Mouse (Mus musculus) spleen, adult 2 months (tissue): ENCODE results near the gene 2210016F16Rik. TPM values are rescaled to one million over a fixed set of nuclear protein-coding genes. Genes with fewer than 3 reads are reported as not detected.
"Not testable (repeated sequence)": the region's sequence is repeated elsewhere in the genome, so short reads cannot be mapped to it uniquely, and the experiment has no call there.

Experiments used
- DNase-seq, 2 experiments: peaks; one replicate each; pipeline versions ENCODE4 v3.0.0 to v3.0.0-alpha.2; 2012 to 2021; ENCODE audit warnings: low spot score in 2 of 2, low read depth in 1 of 2
- H3K27ac ChIP-seq: fragments of 200-500 bp; 2 replicates; pipeline ENCODE4 v1.5.1; 2012; ENCODE audit warnings: low read length, inconsistent platforms; ENCODE audit not compliant: insufficient read depth
- H3K27me3 ChIP-seq: fragments of 200-500 bp; 2 replicates; pipeline ENCODE4 v1.6.1; 2012; ENCODE audit warnings: mild to moderate bottlenecking, moderate library complexity, low read length, inconsistent platforms; ENCODE audit not compliant: control insufficient read depth, insufficient read depth
- H3K36me3 ChIP-seq: fragments of 200-500 bp; 2 replicates; pipeline ENCODE4 v1.6.1; 2012; ENCODE audit warnings: mild to moderate bottlenecking, low read length, inconsistent platforms; ENCODE audit not compliant: control insufficient read depth, insufficient read depth
- H3K4me1 ChIP-seq: fragments of 200-500 bp; 2 replicates; pipeline ENCODE4 v1.6.1; 2011; ENCODE audit warnings: inconsistent platforms; ENCODE audit not compliant: control insufficient read depth, insufficient read depth, insufficient read length
- H3K4me3 ChIP-seq: fragments of 200-500 bp; 2 replicates; pipeline ENCODE4 v1.5.1; 2011; ENCODE audit warnings: mild to moderate bottlenecking, inconsistent platforms; ENCODE audit not compliant: insufficient read depth, insufficient read length; ENCODE audit errors: extremely low read depth
- CTCF ChIP-seq: fragments of 200-500 bp; IDR thresholded peaks from 2 replicates; pipeline ENCODE4 v1.5.1; 2011; ENCODE audit warnings: mild to moderate bottlenecking, inconsistent platforms; ENCODE audit not compliant: insufficient read depth, insufficient read length, insufficient replicate concordance; ENCODE audit errors: extremely low read depth
- POLR2A ChIP-seq: fragments of 200-500 bp; IDR thresholded peaks from 2 replicates; pipeline ENCODE4 v1.6.1; 2011; ENCODE audit warnings: low read depth, low read length, inconsistent platforms
- WGBS: fragments of 180-500 bp; shearing (Covaris S2); methylation state at CpG from one replicate; pipeline ENCODE4 v1.1.7; 2018; 5-methylcytosine and 5-hydroxymethylcytosine counted together
- polyA plus RNA-seq: library from polyadenylated mRNA; depleted of rRNA; stranded (reverse); fragments of >200 nt; gene quantifications from 2 replicates; pipeline ENCODE4 v1.2.3, GENCODE M21; 2012

The 2210016F16Rik gene
- polyA plus RNA-seq, 1 experiment, result 14.4 TPM

- Histone ChIP-seq H3K4me3 (peak overlapping the region; percentile 86), H3K27me3 (no peaks in the 10 kb centered on the region), H3K4me1 (peaks cover 5% of the 10 kb centered on the region), H3K36me3 (peaks cover 17% of the 10 kb centered on the region), H3K27ac (no peak overlapping the region)
- TF ChIP-seq CTCF (no peak), POLR2A (no peak)
- 44% methylated on average over 11 of the region's 11 CpGs for WGBS
- no peak for DNase-seq
Observed at GRCm38 (mm10) chr13:58384371-58384770, 654 bp downstream of the 2210016F16Rik start.

- 47% methylated on average over 2 of the region's 2 CpGs for WGBS
- Histone ChIP-seq H3K4me3 (no peak overlapping the region), H3K4me1 (no peaks in the 10 kb centered on the region), H3K36me3 (no peaks in the 10 kb centered on the region), H3K27ac (no peak overlapping the region), H3K27me3 (no peaks in the 10 kb centered on the region)
- no peak for DNase-seq
- TF ChIP-seq POLR2A (no peak), CTCF (no peak)
Observed at GRCm38 (mm10) chr13:58373153-58373470, 11.9 kb downstream of the 2210016F16Rik start.

GRCm38 (mm10) chr13:58372278-58373152, 12.5 kb downstream of the 2210016F16Rik start:
- Histone ChIP-seq H3K27me3 (no peaks in the 10 kb centered on the region), H3K27ac (no peak overlapping the region), H3K36me3 (no peaks in the 10 kb centered on the region), H3K4me3 (no peak overlapping the region), H3K4me1 (no peaks in the 10 kb centered on the region)
- no peak for DNase-seq
- 69% methylated on average over 5 of the region's 5 CpGs for WGBS
- TF ChIP-seq POLR2A, result no peak
- no peak for TF ChIP-seq CTCF

- Histone ChIP-seq H3K4me1 (no peaks in the 10 kb centered on the region), H3K36me3 (no peaks in the 10 kb centered on the region), H3K27ac (no peak overlapping the region), H3K27me3 (no peaks in the 10 kb centered on the region), H3K4me3 (no peak overlapping the region)
- no peak for DNase-seq
- 75% methylated on average over 4 of the region's 4 CpGs for WGBS
- TF ChIP-seq CTCF, result no peak
- no peak for TF ChIP-seq POLR2A
Observed at GRCm38 (mm10) chr13:58368835-58369234, 16.2 kb downstream of the 2210016F16Rik start.

- no peak for DNase-seq
- TF ChIP-seq CTCF (no peak), POLR2A (no peak)
- H3K27ac ChIP-seq, result no peak overlapping the region
- WGBS, result 74% methylated on average over 1 of the region's 1 CpGs
- no peak overlapping the region for H3K4me3 ChIP-seq
- no peaks in the 10 kb centered on the region for H3K36me3 ChIP-seq
- no peaks in the 10 kb centered on the region for H3K27me3 ChIP-seq
- no peaks in the 10 kb centered on the region for H3K4me1 ChIP-seq
Observed at GRCm38 (mm10) chr13:58367641-58368040, 17.4 kb downstream of the 2210016F16Rik start.

- no peak for DNase-seq
- Histone ChIP-seq H3K4me1 (no peaks in the 10 kb centered on the region), H3K27ac (no peak overlapping the region), H3K4me3 (no peak overlapping the region), H3K27me3 (no peaks in the 10 kb centered on the region), H3K36me3 (no peaks in the 10 kb centered on the region)
- no peak for TF ChIP-seq POLR2A
- 64% methylated on average over 3 of the region's 3 CpGs for WGBS
Observed at GRCm38 (mm10) chr13:58366373-58366772, 18.7 kb downstream of the 2210016F16Rik start.

- H3K27me3 ChIP-seq, DNase-seq, H3K4me1 ChIP-seq, H3K27ac ChIP-seq, H3K36me3 ChIP-seq, H3K4me3 ChIP-seq: not testable (repeated sequence)
- WGBS, result 85% methylated on average over 8 of the region's 8 CpGs
Observed at GRCm38 (mm10) chr13:58365179-58365578, 19.8 kb downstream of the 2210016F16Rik start.
